Mouse (Mus musculus): ENCODE data around the gene Fam213a. TPM values are rescaled to one million over a fixed set of nuclear protein-coding genes. Genes with fewer than 3 reads are reported as not detected.

Fam213a gene
- polyA plus RNA-seq, 1 experiment from 2014 or later, result 67.9 TPM

DNA sequence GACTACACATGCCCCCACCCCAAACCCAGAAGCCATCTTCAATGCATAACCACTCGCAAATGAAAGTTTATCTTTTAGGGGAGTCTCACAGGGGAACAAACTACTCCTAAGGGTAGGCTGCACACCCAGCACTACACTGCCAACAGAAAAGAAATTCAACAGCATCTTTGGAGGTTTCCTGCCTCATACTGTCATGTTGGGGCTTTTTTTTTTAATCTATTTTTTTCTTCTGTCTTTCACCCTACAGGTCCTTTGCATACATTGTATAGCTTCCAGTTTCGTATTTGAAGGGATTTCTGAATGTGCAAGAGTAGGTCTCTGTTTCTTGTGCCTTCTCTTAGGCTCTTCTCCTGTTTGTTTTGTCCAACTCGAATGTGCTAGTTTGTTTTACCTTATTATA lies 61.3 kb downstream of the Fam213a start:
- no peak overlapping the region for H3K4me3 ChIP-seq (replicated peaks)
- no peak overlapping the region for H3K4me2 ChIP-seq
- ATAC-seq (ENCODE audit: low read depth) (no peak), DNase-seq (no peak)
- H3K27me3 ChIP-seq, result no peaks in the 10 kb centered on the region
- H3K4me1 ChIP-seq (replicated peaks), result peaks cover 99% of the 10 kb centered on the region
- H3K27ac ChIP-seq, result no peak overlapping the region
- H3K36me3 ChIP-seq, result peaks cover 12% of the 10 kb centered on the region
- H3K9ac ChIP-seq, result no peak overlapping the region
- 69% methylated on average over 3 of the region's 3 CpGs for WGBS (ENCODE audit: insufficient replicate concordance)
- no peaks in the 10 kb centered on the region for H3K9me3 ChIP-seq (replicated peaks)

DNA sequence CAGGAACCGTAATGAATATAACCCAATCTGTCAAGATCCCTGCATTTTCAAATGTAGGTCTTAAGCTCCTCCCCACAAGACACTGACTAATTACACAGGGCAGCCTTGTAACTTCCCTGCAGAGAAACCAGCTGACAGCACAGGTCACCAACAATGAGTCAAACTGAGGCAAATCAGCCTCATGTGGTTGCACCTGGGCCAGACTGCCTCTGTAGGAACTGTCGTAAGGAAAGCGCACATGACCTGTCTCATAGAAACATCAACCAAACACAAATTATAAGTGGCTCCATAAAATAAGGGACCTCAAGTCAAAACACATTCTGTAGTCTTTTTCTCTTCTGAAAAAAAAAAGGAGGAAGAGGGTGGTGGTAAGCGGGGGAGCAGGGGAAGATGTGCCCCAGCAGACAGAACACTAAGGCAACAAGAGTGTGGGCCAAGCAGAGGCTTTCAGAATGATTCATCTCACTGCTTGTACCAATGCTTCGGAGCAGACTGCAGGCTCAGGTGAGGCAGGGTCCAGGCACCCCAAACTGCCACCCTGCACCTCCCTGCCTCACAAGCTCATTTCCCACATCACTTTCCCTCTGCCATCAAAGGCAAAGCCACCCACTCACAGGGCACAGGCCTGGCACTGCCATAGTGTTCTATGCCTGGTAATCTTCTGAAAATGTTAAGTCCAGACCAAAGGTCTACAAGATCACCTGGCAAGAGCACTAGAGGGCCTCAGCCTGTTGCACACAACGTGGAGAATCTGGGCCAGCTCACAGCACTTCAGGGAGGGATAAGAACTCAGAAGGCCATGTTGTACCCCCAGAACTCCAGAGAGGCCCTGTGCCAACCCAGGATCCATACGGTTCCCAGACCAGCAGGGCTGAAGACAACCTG lies 63.6 kb downstream of the Fam213a start:
- no peak overlapping the region for H3K4me3 ChIP-seq (replicated peaks)
- no peaks in the 10 kb centered on the region for H3K27me3 ChIP-seq
- H3K27ac ChIP-seq, result peak overlapping the region; percentile 96
- H3K9ac ChIP-seq, result peak overlapping the region; percentile 7; the same call in 1 of the 2 replicates
- no peak overlapping the region for H3K4me2 ChIP-seq
- WGBS (ENCODE audit: insufficient replicate concordance), result 72% methylated on average over 7 of the region's 7 CpGs
- ATAC-seq (ENCODE audit: low read depth), result no peak
- H3K4me1 ChIP-seq (replicated peaks), result peaks cover 98% of the 10 kb centered on the region
- no peaks in the 10 kb centered on the region for H3K9me3 ChIP-seq (replicated peaks)
- H3K36me3 ChIP-seq, result peaks cover 17% of the 10 kb centered on the region
- no peak for DNase-seq

DNA sequence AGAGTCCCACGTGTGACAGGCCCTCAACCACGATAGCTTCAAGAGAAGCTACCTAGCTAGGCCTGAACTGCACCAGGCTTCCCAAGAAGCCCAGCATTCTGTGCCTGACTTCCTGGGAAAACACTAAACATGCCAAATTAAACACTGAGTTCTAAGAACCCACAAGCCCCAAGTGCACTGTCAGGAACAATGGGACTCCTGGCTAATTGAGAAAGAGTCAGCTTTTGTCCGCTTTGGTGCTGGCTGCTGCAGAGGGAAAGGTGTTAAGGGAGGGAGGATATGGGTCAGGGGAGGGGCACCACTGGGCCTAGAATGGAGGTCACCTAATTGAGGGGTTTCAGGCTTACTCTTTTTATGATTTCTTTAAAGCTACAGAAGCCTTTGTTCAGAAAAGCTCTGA lies 64.5 kb downstream of the Fam213a start:
- H3K36me3 ChIP-seq, result peaks cover 17% of the 10 kb centered on the region
- peaks cover 97% of the 10 kb centered on the region for H3K4me1 ChIP-seq (replicated peaks)
- H3K4me2 ChIP-seq, result no peak overlapping the region
- WGBS (ENCODE audit: insufficient replicate concordance), result 71% methylated on average over 3 of the region's 3 CpGs
- ATAC-seq (ENCODE audit: low read depth) (no peak), DNase-seq (no peak)
- H3K9me3 ChIP-seq (replicated peaks), result no peaks in the 10 kb centered on the region
- H3K27me3 ChIP-seq, result no peaks in the 10 kb centered on the region
- H3K27ac ChIP-seq, result peak overlapping the region; percentile 96
- H3K9ac ChIP-seq, result 0 out of 2 replicates have a peak overlapping the region, but pooled peaks have one; percentile 71
- H3K4me3 ChIP-seq (replicated peaks), result no peak overlapping the region

DNA sequence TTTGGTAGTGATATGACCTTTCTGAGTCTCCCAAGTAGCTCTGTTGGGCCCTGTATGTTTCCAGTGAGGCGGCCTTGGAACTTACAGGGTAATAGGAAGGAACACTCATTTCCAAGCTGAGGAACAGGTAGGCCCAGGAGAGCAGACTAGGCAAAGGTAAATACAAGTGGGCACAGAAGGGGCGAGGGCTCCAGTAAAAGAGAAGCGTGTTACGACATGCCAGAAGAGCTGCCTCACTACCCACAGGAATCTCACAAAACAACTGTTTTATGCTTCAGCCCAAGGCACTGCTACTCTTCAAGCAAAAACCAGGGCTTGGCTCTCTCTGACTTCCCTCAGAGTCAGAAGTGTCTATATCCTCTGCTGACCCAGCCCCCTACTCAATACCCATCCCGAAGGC lies 65.1 kb downstream of the Fam213a start:
- ATAC-seq (ENCODE audit: low read depth) (no peak), DNase-seq (no peak)
- Histone ChIP-seq H3K9ac (peak overlapping the region; percentile 71), H3K4me1 (replicated peaks) (peaks cover 96% of the 10 kb centered on the region), H3K9me3 (replicated peaks) (no peaks in the 10 kb centered on the region), H3K4me3 (replicated peaks) (peak overlapping the region; percentile 50), H3K4me2 (peak overlapping the region; percentile 74), H3K27me3 (no peaks in the 10 kb centered on the region), H3K27ac (peak overlapping the region; percentile 96), H3K36me3 (peaks cover 17% of the 10 kb centered on the region)
- 76% methylated on average over 5 of the region's 5 CpGs for WGBS (ENCODE audit: insufficient replicate concordance)

DNA sequence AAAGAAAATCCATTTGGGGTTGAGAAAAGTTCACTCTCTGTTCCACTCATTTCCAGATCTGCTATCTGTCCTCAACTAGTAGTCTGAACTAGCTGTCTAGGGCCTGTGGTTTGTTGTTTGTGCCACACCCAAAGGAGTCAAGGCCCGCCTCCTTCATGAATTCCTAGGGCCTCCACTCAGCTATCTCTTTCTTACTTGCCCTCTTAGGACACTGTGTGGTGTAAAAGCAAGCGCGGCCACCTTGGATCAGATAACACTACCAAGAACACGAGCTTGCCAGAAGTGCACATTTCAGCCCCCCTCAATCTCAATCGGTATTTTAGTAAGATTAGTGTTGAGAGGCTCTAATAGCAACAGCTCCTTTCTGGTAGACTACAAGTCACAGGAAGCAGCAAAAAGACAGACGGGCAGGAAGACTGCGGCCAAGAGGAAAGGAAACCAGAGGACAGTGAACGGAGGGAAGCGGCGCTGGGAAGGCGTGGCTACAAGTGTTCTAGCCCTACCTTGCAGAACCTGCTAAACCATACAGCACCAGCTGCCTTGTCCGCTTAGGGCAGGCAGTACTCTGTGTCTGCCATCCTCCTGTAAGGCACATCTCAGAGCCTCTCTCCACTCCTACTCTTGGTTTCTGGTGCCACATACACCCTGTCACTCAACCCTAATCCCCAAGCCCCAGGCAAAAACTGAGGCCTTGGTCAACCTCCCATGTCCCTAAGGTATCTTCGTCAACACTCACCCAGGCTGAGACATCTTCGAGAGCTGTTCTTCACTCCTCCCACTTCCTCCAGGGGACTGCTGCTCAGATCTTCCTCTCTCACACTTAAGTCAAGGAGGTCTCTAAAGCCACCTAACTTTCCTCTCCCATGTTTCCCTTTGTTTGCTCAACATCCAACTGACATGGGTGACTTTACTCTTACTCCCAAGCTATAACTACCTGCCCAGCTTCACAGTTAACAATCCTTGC lies 65.9 kb downstream of the Fam213a start:
- H3K27ac ChIP-seq, result peak overlapping the region; percentile 96
- H3K4me1 ChIP-seq (replicated peaks), result peaks cover 92% of the 10 kb centered on the region
- DNase-seq (peak; percentile 75), ATAC-seq (ENCODE audit: low read depth) (peak; percentile 98)
- H3K4me2 ChIP-seq, result peak overlapping the region; percentile 74
- peak overlapping the region; percentile 71 for H3K9ac ChIP-seq
- no peaks in the 10 kb centered on the region for H3K9me3 ChIP-seq (replicated peaks)
- WGBS (ENCODE audit: insufficient replicate concordance), result 11% methylated on average over 14 of the region's 14 CpGs
- no peaks in the 10 kb centered on the region for H3K27me3 ChIP-seq
- H3K4me3 ChIP-seq (replicated peaks), result peak overlapping the region; percentile 50
- H3K36me3 ChIP-seq, result peaks cover 15% of the 10 kb centered on the region

DNA sequence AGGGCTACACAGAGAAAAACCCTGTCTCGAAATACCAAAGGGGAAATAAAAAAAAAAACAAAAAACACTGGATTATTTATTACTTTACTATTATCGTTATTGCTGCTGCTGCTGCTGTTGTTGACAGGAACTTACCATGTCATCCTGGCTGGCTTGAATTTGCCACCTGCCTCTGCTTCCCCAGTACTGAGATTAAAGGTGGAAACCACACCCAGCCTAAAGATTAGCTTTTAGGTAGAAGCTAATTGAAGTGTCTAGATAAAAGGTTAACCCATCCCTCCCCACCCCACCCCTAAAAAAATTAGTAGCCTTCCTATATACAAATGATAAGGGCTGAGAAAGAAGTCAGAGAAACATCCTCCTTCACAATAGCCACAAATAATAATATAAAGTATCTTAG lies 69.8 kb downstream of the Fam213a start:
- ATAC-seq (ENCODE audit: low read depth) (no peak), DNase-seq (no peak)
- H3K36me3 ChIP-seq, result peaks cover 10% of the 10 kb centered on the region
- H3K4me3 ChIP-seq (replicated peaks), result no peak overlapping the region
- peaks cover 70% of the 10 kb centered on the region for H3K4me1 ChIP-seq (replicated peaks)
- no peak overlapping the region; the same call in 1 of the 2 replicates for H3K27ac ChIP-seq
- 50% methylated on average over 2 of the region's 2 CpGs for WGBS (ENCODE audit: insufficient replicate concordance)
- no peak overlapping the region for H3K9ac ChIP-seq
- no peak overlapping the region for H3K4me2 ChIP-seq
- H3K27me3 ChIP-seq, result no peaks in the 10 kb centered on the region
- no peaks in the 10 kb centered on the region for H3K9me3 ChIP-seq (replicated peaks)

Other genes starting within 250 kb of the Fam213a start
- 0.15 and 0.20 TPM in 2 replicates for gene Sh2d4b, start 120.5 kb downstream of the Fam213a start, polyA plus RNA-seq (2015; fragmentation: Nextera tagmentation; extraction: Ambion mirVana)
- 32.9 and 37.5 TPM in 2 replicates for gene Tspan14, start 47.0 kb downstream of the Fam213a start, polyA plus RNA-seq (2015; fragmentation: Nextera tagmentation; extraction: Ambion mirVana)
- not detected in 2 replicates for gene Dydc2, start 55.4 kb upstream of the Fam213a start, polyA plus RNA-seq (2015; fragmentation: Nextera tagmentation; extraction: Ambion mirVana)
- not detected in 2 replicates for gene Dydc1, start 59.1 kb upstream of the Fam213a start, polyA plus RNA-seq (2015; fragmentation: Nextera tagmentation; extraction: Ambion mirVana)
- gene Mat1a, start 91.2 kb upstream of the Fam213a start, polyA plus RNA-seq (2015; fragmentation: Nextera tagmentation; extraction: Ambion mirVana), result 4.5 and 4.9 TPM in 2 replicates
- 0.08 and 0.12 TPM in 2 replicates for gene Sftpa1, start 118.0 kb upstream of the Fam213a start, polyA plus RNA-seq (2015; fragmentation: Nextera tagmentation; extraction: Ambion mirVana)
- 16.2 and 19.6 TPM in 2 replicates for gene Mbl1, start 137.7 kb upstream of the Fam213a start, polyA plus RNA-seq (2015; fragmentation: Nextera tagmentation; extraction: Ambion mirVana)
- 0.12 and 0.16 TPM in 2 replicates for gene Sftpd, start 171.4 kb upstream of the Fam213a start, polyA plus RNA-seq (2015; fragmentation: Nextera tagmentation; extraction: Ambion mirVana)